Mouse (Mus musculus) heart, adult 11 months (tissue): ENCODE data around the gene Togaram1.
A peak's percentile ranks its signal among the peaks of the same experiment; 100 is the strongest.

Experiments
- DNase-seq: peaks from one replicate; pipeline ENCODE4 v3.0.0; 2022

Gene Togaram1

GRCm38 (mm10) chr12:65058203-65058602 is 92.6 kb downstream of the Togaram1 start:
- DNase-seq, result no peak

GRCm38 (mm10) chr12:65061082-65061481 is 95.5 kb downstream of the Togaram1 start:
- no peak for DNase-seq

- peak; percentile 41 for DNase-seq
Observed at GRCm38 (mm10) chr12:65065241-65065640, 99.6 kb downstream of the Togaram1 start.

GRCm38 (mm10) chr12:65066234-65066633 is 100.6 kb downstream of the Togaram1 start:
- peak; percentile 68 for DNase-seq

GRCm38 (mm10) chr12:65068409-65068808 is 102.8 kb downstream of the Togaram1 start:
- peak; percentile 71 for DNase-seq
